Comparison of ENCODE assay signal across 8 mouse cellular contexts in the genomic region with DNA sequence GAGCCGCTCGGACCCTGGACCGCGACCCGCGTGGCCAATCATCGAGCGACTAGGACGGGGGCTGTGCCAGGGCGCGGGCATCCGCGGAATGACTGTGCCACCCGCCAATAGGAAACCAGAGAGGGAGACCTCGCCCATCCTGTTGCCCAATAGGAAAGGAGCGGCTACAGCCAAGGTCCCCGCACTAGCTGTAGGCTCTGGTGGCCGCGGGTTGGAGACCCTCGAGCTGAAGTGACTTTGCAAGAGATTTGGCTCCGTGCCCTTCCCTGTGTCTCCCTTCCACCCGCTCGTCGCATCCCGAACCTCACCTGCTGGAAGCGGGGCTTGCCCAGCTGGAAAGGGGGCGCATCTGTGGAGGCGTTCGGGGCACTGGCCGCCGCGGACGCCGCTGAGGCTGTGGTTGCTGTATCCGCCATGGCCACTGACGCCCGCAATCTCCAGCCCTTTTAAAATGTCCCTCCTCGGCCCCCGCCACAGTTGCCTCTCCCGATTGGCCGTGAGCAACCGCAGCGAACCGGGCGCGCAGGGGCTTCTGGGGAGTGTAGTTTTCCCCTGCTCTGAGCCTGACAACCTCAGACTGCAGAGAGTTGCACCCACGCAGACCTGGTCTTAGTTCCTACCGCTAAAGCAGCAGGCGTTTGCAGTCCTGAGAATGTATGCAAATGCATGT. TPM values are rescaled to one million over a fixed set of nuclear protein-coding genes. Genes with fewer than 3 reads are reported as not detected.
DNase-seq lines count a peak whose midpoint lies in the region; ATAC-seq lines count a peak whose summit lies in the region.

A gene (minus strand): TSS at position 423 of the 670 bp plus-strand sequence.

- peaks cover 8% of the 10 kb centered on the region for H3K4me1 ChIP-seq in intestine, embryonic 14.5 days (replicated peaks; ENCODE audit: control insufficient read depth, insufficient read depth, low read length)

- under 1% methylated on average over 49 of the region's 49 CpGs for WGBS in intestine, embryonic 14.5 days

- H3K36me3 ChIP-seq in intestine, embryonic 14.5 days (ENCODE audit: control insufficient read depth, insufficient read depth, low read length): peaks cover 4% of the 10 kb centered on the region; the same call in 1 of the 2 replicates

- intact Hi-C loops in left cerebral cortex, postnatal 14 days (cut with DNase I): loop anchor here (2.0 to 5.0 kb wide), 3 partner anchors 30 to 96 kb away; no protein-coding TSS in a partner anchor

- H3K9ac ChIP-seq in intestine, embryonic 14.5 days (ENCODE audit: low read length): peak within 1 kb of the TSS; percentile 58

- H3K4me3 ChIP-seq in intestine, embryonic 14.5 days (ENCODE audit: low read depth, low read length): peak within 1 kb of the TSS; percentile 69

- H3K9me3 ChIP-seq in intestine, embryonic 14.5 days (ENCODE audit: control insufficient read depth, low read length): no peaks in the 10 kb centered on the region

- peak; percentile 98 for ATAC-seq in intestine, embryonic 14.5 days (replicated peaks; ENCODE audit: low FRiP score, low TSS enrichment, low read depth)

- peak; percentile 94 for DNase-seq in adrenal gland, adult 18-20 months (ENCODE audit: low spot score in 2 of 2)
- peak; percentile 96 for DNase-seq in embryo, embryonic 11 days
- peak; percentile 95 for DNase-seq in gastrocnemius, postnatal 25 days
- peak; percentile 98 for DNase-seq in intestine, embryonic 14.5 days (ENCODE audit: low spot score)
- peak; percentile 95 to 97 for DNase-seq in left cerebral cortex, postnatal 14 days (ENCODE audit: low spot score in 2 of 2)
- DNase-seq in mesoderm, embryonic 11.5 days (ENCODE audit: low read depth, low spot score): peak; percentile 93
- peak; percentile 95 to 97 for DNase-seq in right cerebral cortex, postnatal 36 days (ENCODE audit: low spot score in 2 of 2)
- DNase-seq in yolk sac, embryonic 10.5 days (ENCODE audit: low spot score): peak; percentile 98

- H3K4me2 ChIP-seq in intestine, embryonic 14.5 days (ENCODE audit: low read length): peak within 1 kb of the TSS; percentile 95

- 0 out of 2 replicates have a peak, but pooled peaks cover 3% of the 10 kb centered on the region for H3K27me3 ChIP-seq in intestine, embryonic 14.5 days (replicated peaks; ENCODE audit: control insufficient read depth, insufficient read depth, low read length)

- peak within 1 kb of the TSS; percentile 78 for H3K27ac ChIP-seq in intestine, embryonic 14.5 days (ENCODE audit: low read depth)

RNA-seq across cellular contexts. Expression of the gene that starts here (rescaled TPM):
- total RNA-seq in adrenal gland, adult 18-20 months (2021): 10 to 100 TPM; 20.0 to 35.9 TPM
- 1 to 10 TPM; 5.0 to 7.3 TPM for total RNA-seq in gastrocnemius, postnatal 25 days (2021)
- polyA plus RNA-seq in intestine, embryonic 14.5 days (2014; fragmentation: Nextera tagmentation; extraction: Ambion mirVana): 6.3 and 8.3 TPM in 2 replicates
- 100 to 1,000 TPM; 162 to 165 TPM for total RNA-seq in left cerebral cortex, postnatal 14 days (2021)

Comparison
In these comparisons a context has a peak if more than half of its experiments do, and no peak if none do; other contexts are left out.
1. Peak in every context shown above with its lines: DNase-seq, ATAC-seq, H3K4me3 ChIP-seq and H3K27ac ChIP-seq.
2. RNA of the gene that starts here (total RNA-seq): 162 to 165 TPM in left cerebral cortex, postnatal 14 days; 20.0 to 35.9 TPM in adrenal gland, adult 18-20 months and 5.0 to 7.3 TPM in gastrocnemius, postnatal 25 days; every median in the first group is over 4 times any median in the second.